Mouse (Mus musculus): Measurements from ENCODE around the gene Fgf14.

- no peak for TF ChIP-seq POLR2A (IDR thresholded peaks at IDR 0.05; ENCODE audit: low read depth, low read length)
- TF ChIP-seq CTCF (IDR thresholded peaks at IDR 0.05; ENCODE audit: extremely low read depth, insufficient read length, insufficient replicate concordance, low read depth, low read length): no peak
Observed at GRCm38 (mm10) chr14:124455120-124455519, 221.8 kb downstream of the Fgf14 start.
